Mouse (Mus musculus) erythroblast, embryonic 14.5 days (primary cell): Measurements from ENCODE around the gene Vdac1. TPM values are rescaled to one million over a fixed set of nuclear protein-coding genes. Genes with fewer than 3 reads are reported as not detected.
A peak's percentile ranks its signal among the peaks of the same experiment; 100 is the strongest.
"Not testable (repeated sequence)": the region's sequence is repeated elsewhere in the genome, so short reads cannot be mapped to it uniquely, and the experiment has no call there.

Experiments used
- H3K27me3 ChIP-seq: 2 replicates; pipeline ENCODE4 v1.6.1; 2012; ENCODE audit warnings: inconsistent platforms; ENCODE audit not compliant: control insufficient read depth
- H3K36me3 ChIP-seq: 2 replicates; pipeline ENCODE4 v1.6.1; 2012; ENCODE audit warnings: mild to moderate bottlenecking, inconsistent platforms; ENCODE audit not compliant: control insufficient read depth
- H3K4me1 ChIP-seq: 2 replicates; pipeline ENCODE4 v1.6.1; 2012; ENCODE audit warnings: inconsistent platforms; ENCODE audit not compliant: control insufficient read depth
- H3K4me3 ChIP-seq: replicated peaks from 2 replicates; pipeline ENCODE3; 2012; ENCODE audit warnings: moderate library complexity, mild to moderate bottlenecking, inconsistent platforms
- H3K9me3 ChIP-seq: 2 replicates; pipeline ENCODE4 v1.6.1; 2012; ENCODE audit warnings: low read length, inconsistent platforms, mixed read lengths; ENCODE audit not compliant: control insufficient read depth
- GATA1 ChIP-seq: IDR thresholded peaks from 2 replicates; pipeline ENCODE4 v1.6.1; 2012; ENCODE audit warnings: low read length, inconsistent platforms, mixed read lengths
- TAL1 ChIP-seq: IDR thresholded peaks from 3 replicates; pipeline ENCODE4 v1.6.1; 2012; ENCODE audit warnings: low read length, inconsistent platforms, mixed read lengths
- polyA plus RNA-seq: library from polyadenylated mRNA; stranded (reverse); fragments of >175 nt; gene quantifications from 2 replicates; pipeline ENCODE4 v1.2.3, GENCODE M21; 2012

Vdac1 gene
- polyA plus RNA-seq, 1 experiment = 1.0 TPM

GRCm38 (mm10) chr11:52383741-52384140, 23.1 kb downstream of the Vdac1 start:
- Histone ChIP-seq H3K4me3 (no peak overlapping the region), H3K36me3 (peaks cover 86% of the 10 kb centered on the region), H3K9me3 (no peaks in the 10 kb centered on the region), H3K4me1 (no peaks in the 10 kb centered on the region), H3K27me3 (no peaks in the 10 kb centered on the region)
- TF ChIP-seq TAL1 = no peak
- TF ChIP-seq GATA1 = no peak

GRCm38 (mm10) chr11:52384667-52385066, 24.0 kb downstream of the Vdac1 start:
- TF ChIP-seq TAL1 = no peak
- no peak for TF ChIP-seq GATA1
- Histone ChIP-seq H3K27me3 (no peaks in the 10 kb centered on the region), H3K36me3 (peaks cover 80% of the 10 kb centered on the region), H3K9me3 (no peaks in the 10 kb centered on the region), H3K4me3 (no peak overlapping the region), H3K4me1 (no peaks in the 10 kb centered on the region)

- TF ChIP-seq GATA1 = no peak
- no peak for TF ChIP-seq TAL1
- H3K27me3 ChIP-seq = no peaks in the 10 kb centered on the region
- H3K9me3 ChIP-seq = no peaks in the 10 kb centered on the region
- H3K4me3 ChIP-seq = no peak overlapping the region
- peaks cover 70% of the 10 kb centered on the region for H3K36me3 ChIP-seq
- no peaks in the 10 kb centered on the region for H3K4me1 ChIP-seq
These were observed 26.2 kb downstream of the Vdac1 start for GRCm38 (mm10) chr11:52386892-52387291.

GRCm38 (mm10) chr11:52388150-52388549, 27.5 kb downstream of the Vdac1 start:
- TF ChIP-seq TAL1 (no peak), GATA1 (no peak)
- Histone ChIP-seq H3K27me3 (no peaks in the 10 kb centered on the region), H3K9me3 (no peaks in the 10 kb centered on the region), H3K4me3 (no peak overlapping the region), H3K36me3 (peaks cover 61% of the 10 kb centered on the region), H3K4me1 (peaks cover 2% of the 10 kb centered on the region)

GRCm38 (mm10) chr11:52388979-52389378, 28.3 kb downstream of the Vdac1 start:
- H3K4me3 ChIP-seq, H3K4me1 ChIP-seq, H3K9me3 ChIP-seq, H3K27me3 ChIP-seq: not testable (repeated sequence)
- peaks cover 54% of the 10 kb centered on the region for H3K36me3 ChIP-seq

- peaks cover 45% of the 10 kb centered on the region for H3K36me3 ChIP-seq
- H3K27me3 ChIP-seq = no peaks in the 10 kb centered on the region
- no peak overlapping the region for H3K4me3 ChIP-seq
- TF ChIP-seq GATA1 = no peak
- H3K9me3 ChIP-seq = no peaks in the 10 kb centered on the region
- H3K4me1 ChIP-seq = peaks cover 7% of the 10 kb centered on the region
These were observed 29.3 kb downstream of the Vdac1 start for GRCm38 (mm10) chr11:52389933-52390332.

- Histone ChIP-seq H3K4me3 (no peak overlapping the region), H3K27me3 (no peaks in the 10 kb centered on the region), H3K4me1 (peaks cover 31% of the 10 kb centered on the region), H3K36me3 (peaks cover 11% of the 10 kb centered on the region), H3K9me3 (peaks cover 4% of the 10 kb centered on the region; the same call in 1 of the 2 replicates)
- TF ChIP-seq TAL1 (no peak), GATA1 (no peak)
These were observed 33.8 kb downstream of the Vdac1 start for GRCm38 (mm10) chr11:52394494-52394893.

GRCm38 (mm10) chr11:52395343-52395742, 34.7 kb downstream of the Vdac1 start:
- peaks cover 3% of the 10 kb centered on the region; the same call in 1 of the 2 replicates for H3K36me3 ChIP-seq
- peaks cover 4% of the 10 kb centered on the region; the same call in 1 of the 2 replicates for H3K9me3 ChIP-seq
- peaks cover 31% of the 10 kb centered on the region for H3K4me1 ChIP-seq
- TF ChIP-seq GATA1 (no peak), TAL1 (no peak)
- H3K4me3 ChIP-seq = peak overlapping the region; percentile 78
- no peaks in the 10 kb centered on the region for H3K27me3 ChIP-seq

- peak within 1 kb of the TSS; percentile 78 for H3K4me3 ChIP-seq
- peaks cover 4% of the 10 kb centered on the region; the same call in 1 of the 2 replicates for H3K9me3 ChIP-seq
- H3K36me3 ChIP-seq = peaks cover 5% of the 10 kb centered on the region; the same call in 1 of the 2 replicates
- H3K27me3 ChIP-seq = no peaks in the 10 kb centered on the region
- peaks cover 31% of the 10 kb centered on the region for H3K4me1 ChIP-seq
- TF ChIP-seq TAL1 (no peak), GATA1 (no peak)
These were observed 35.4 kb downstream of the Vdac1 start, which contains the start of gene 9530068E07Rik for GRCm38 (mm10) chr11:52395940-52396596. TSS of gene 9530068E07Rik (plus strand) at chr11:52396428.
